Mouse (Mus musculus) kidney, adult 2 months (tissue): Measurements from ENCODE around the gene Ccin. TPM values are rescaled to one million over a fixed set of nuclear protein-coding genes. Genes with fewer than 3 reads are reported as not detected.
A peak's percentile ranks its signal among the peaks of the same experiment; 100 is the strongest.

ENCODE experiments used
- DNase-seq: peaks from one replicate; pipeline ENCODE4 v3.0.0; 2021
- H3K27ac ChIP-seq: fragments of 200-500 bp; 2 replicates; pipeline ENCODE4 v1.5.1; 2012; ENCODE audit warnings: low read depth, low read length, control low read depth, inconsistent platforms; ENCODE audit not compliant: insufficient read depth
- H3K27me3 ChIP-seq: fragments of 200-500 bp; replicated peaks from 2 replicates; pipeline ENCODE4 v1.6.1; 2012; ENCODE audit warnings: mild to moderate bottlenecking, moderate library complexity, low read length, inconsistent platforms; ENCODE audit not compliant: control insufficient read depth, insufficient read depth
- H3K36me3 ChIP-seq: fragments of 200-500 bp; 2 replicates; pipeline ENCODE4 v1.6.1; 2012; ENCODE audit warnings: mild to moderate bottlenecking, moderate library complexity, low read length, inconsistent platforms; ENCODE audit not compliant: control insufficient read depth, insufficient read depth
- H3K4me1 ChIP-seq: fragments of 200-500 bp; 2 replicates; pipeline ENCODE4 v1.6.1; 2011; ENCODE audit warnings: low read length; ENCODE audit not compliant: control insufficient read depth, insufficient read depth
- H3K4me3 ChIP-seq: fragments of 200-500 bp; 2 replicates; pipeline ENCODE4 v1.5.1; 2011; ENCODE audit warnings: mild to moderate bottlenecking, low read depth, low read length, control low read depth; ENCODE audit not compliant: insufficient read depth
- CTCF ChIP-seq: fragments of 200-500 bp; conservative IDR thresholded peaks from 2 replicates; pipeline ENCODE4 v1.5.1; 2011; ENCODE audit warnings: low read depth, mild to moderate bottlenecking, control low read depth, low read length, moderate library complexity, mixed read lengths; ENCODE audit not compliant: insufficient read depth, insufficient read length
- POLR2A ChIP-seq: fragments of 200-500 bp; IDR thresholded peaks from one replicate; pipeline ENCODE4 v1.6.1; 2011; ENCODE audit warnings: low read depth, low read length, control low read depth
- WGBS: fragments of 180-500 bp; shearing (Covaris S2); methylation state at CpG from one replicate; pipeline ENCODE4 v1.1.7; 2018; 5-methylcytosine and 5-hydroxymethylcytosine counted together
- polyA plus RNA-seq: library from polyadenylated mRNA; depleted of rRNA; stranded (reverse); fragments of >200 nt; gene quantifications from 2 replicates; pipeline ENCODE4 v1.2.3, GENCODE M21; 2012; rRNA removed

Gene Ccin
- polyA plus RNA-seq, 1 experiment, result 0.13 TPM

GRCm38 (mm10) chr4:44025570-44025969, 42.3 kb downstream of the Ccin start:
- H3K4me1 ChIP-seq, result no peaks in the 10 kb centered on the region
- H3K36me3 ChIP-seq, result peaks cover 9% of the 10 kb centered on the region
- 85% methylated on average over 6 of the region's 6 CpGs for WGBS
- no peaks in the 10 kb centered on the region for H3K27me3 ChIP-seq
- no peak for DNase-seq
- no peak overlapping the region for H3K4me3 ChIP-seq
- H3K27ac ChIP-seq, result no peak overlapping the region
- TF ChIP-seq CTCF (no peak), POLR2A (no peak)

DNA sequence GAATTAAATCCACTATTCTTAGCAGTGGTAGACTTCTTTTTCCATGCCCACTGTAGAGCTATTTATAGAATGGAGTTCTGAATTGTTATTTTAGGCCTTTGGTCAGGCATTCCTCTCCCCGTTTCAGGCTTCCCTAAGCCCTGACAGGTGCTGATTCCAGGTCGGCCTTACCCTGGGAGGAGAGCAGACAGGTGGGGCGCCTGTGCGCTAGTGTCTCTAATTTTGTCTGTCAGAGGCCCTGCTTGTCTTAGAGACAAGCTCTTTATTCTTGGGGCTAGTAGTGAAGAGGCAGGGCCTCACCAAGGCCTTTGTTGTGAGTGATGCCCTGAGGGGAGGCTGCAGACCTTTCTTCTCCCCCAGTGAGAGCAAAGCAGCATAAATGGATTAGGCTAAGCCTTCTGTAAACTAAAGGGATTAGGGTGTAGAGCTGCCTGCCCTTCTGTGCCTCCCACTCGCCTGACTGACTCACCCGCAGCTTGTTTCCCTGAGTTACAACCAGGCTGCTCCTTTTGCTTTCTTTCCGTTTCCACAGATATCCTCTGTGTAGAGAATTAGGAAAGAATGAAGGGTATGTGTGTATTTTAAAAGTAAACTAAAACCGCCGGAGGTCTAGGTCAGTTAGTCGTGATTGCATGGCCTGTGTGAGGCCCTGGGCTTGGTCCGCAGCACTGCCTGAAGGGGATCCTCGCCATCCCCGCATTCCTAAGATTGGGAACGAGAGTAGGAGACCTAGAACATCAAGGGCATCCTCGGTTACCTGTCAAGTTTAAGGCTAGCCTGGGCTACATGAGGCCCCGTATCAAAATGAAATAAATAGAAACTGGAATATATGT, 45.2 kb downstream of the Ccin start:
- Histone ChIP-seq H3K27me3 (no peaks in the 10 kb centered on the region), H3K27ac (no peak overlapping the region), H3K4me3 (no peak overlapping the region), H3K4me1 (no peaks in the 10 kb centered on the region; the same call in 1 of the 2 replicates), H3K36me3 (peaks cover 6% of the 10 kb centered on the region)
- TF ChIP-seq POLR2A, result no peak
- DNase-seq, result no peak
- WGBS, result 76% methylated on average over 16 of the region's 16 CpGs

DNA sequence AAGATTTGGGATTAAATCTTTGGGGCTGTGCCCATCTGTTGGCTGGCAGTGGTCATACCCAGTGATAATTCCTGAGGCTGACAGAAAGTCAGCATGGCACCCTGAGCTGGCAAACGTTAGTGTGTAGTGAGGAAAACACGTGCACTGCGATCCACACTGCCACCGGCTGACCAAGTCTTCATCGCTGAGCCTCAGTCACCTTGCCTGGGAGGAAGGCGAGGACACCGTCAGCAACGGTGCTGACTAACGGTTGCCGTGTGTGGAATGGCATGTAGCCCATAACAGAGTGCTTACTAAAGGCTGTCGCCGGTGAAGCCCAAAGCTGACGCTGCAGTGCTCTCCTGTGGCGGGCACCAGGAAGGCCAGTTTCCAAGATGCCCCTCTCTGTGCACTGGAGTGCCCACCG, 46.4 kb downstream of the Ccin start:
- DNase-seq, result no peak
- no peak overlapping the region for H3K27ac ChIP-seq
- TF ChIP-seq POLR2A, result no peak
- TF ChIP-seq CTCF, result no peak
- no peaks in the 10 kb centered on the region; the same call in 1 of the 2 replicates for H3K4me1 ChIP-seq
- no peaks in the 10 kb centered on the region for H3K27me3 ChIP-seq
- WGBS, result 89% methylated on average over 15 of the region's 15 CpGs
- H3K36me3 ChIP-seq, result peaks cover 6% of the 10 kb centered on the region
- no peak overlapping the region for H3K4me3 ChIP-seq

DNA sequence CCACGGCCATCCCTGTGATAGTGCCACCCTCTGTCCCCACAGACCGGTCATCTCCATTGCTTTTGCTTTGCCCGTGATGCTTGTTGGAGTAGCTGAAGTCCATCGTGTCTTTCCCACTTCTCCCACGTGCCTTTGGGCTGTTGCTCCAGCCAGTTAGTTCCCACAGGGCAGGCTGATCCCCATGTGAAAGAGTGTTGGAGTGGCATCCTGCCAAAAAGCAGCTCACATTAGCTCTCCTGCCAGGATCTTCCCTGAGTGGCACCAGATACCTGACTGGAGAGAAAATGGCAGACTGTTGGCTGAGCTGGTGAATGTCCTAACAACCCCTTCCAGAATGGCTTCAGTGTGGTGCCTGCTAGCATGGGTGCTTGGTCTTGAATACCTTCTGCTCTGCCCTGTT, 48.2 kb downstream of the Ccin start:
- Histone ChIP-seq H3K36me3 (peaks cover 3% of the 10 kb centered on the region), H3K27ac (no peak overlapping the region), H3K27me3 (no peaks in the 10 kb centered on the region), H3K4me1 (no peaks in the 10 kb centered on the region; the same call in 1 of the 2 replicates), H3K4me3 (no peak overlapping the region)
- DNase-seq, result peak; percentile 74
- WGBS, result 68% methylated on average over 5 of the region's 5 CpGs
- TF ChIP-seq POLR2A, result no peak
- TF ChIP-seq CTCF, result no peak

Other genes starting within 250 kb of the Ccin start
- gene Olfr159, start 212.5 kb upstream of the Ccin start, polyA plus RNA-seq, result not detected in 2 replicates
- not detected in 2 replicates for gene Olfr156, start 159.6 kb upstream of the Ccin start, polyA plus RNA-seq
- not detected in 2 replicates for gene Olfr157, start 143.3 kb upstream of the Ccin start, polyA plus RNA-seq
- not detected in 2 replicates for gene Olfr155, start 131.9 kb upstream of the Ccin start, polyA plus RNA-seq
- 8.5 and 10.3 TPM in 2 replicates for gene Reck, start 108.0 kb upstream of the Ccin start, polyA plus RNA-seq
- gene Glipr2, start 26.1 kb upstream of the Ccin start, polyA plus RNA-seq, result 3.3 and 4.7 TPM in 2 replicates
- gene Clta, start 21.0 kb downstream of the Ccin start, polyA plus RNA-seq, result 212 and 261 TPM in 2 replicates
- gene Gne, start 100.7 kb downstream of the Ccin start, polyA plus RNA-seq, result 26.2 and 26.4 TPM in 2 replicates